Mouse (Mus musculus) thymus, adult 2 months (tissue): ENCODE measurements around the gene Rab33b. TPM values are rescaled to one million over a fixed set of nuclear protein-coding genes. Genes with fewer than 3 reads are reported as not detected.
A peak's percentile ranks its signal among the peaks of the same experiment; 100 is the strongest.
"Not testable (repeated sequence)": the region's sequence is repeated elsewhere in the genome, so short reads cannot be mapped to it uniquely, and the experiment has no call there.

Experiments used
- DNase-seq: peaks from one replicate; pipeline ENCODE4 v3.0.0; 2021
- H3K27ac ChIP-seq: fragments of 200-500 bp; 2 replicates; pipeline ENCODE4 v1.5.1; 2012; ENCODE audit warnings: low read length, control low read depth; ENCODE audit not compliant: control insufficient read depth, insufficient read depth
- H3K27me3 ChIP-seq: fragments of 200-500 bp; 2 replicates; pipeline ENCODE4 v1.6.1; 2012; ENCODE audit warnings: mild to moderate bottlenecking, low read length, moderate library complexity, mixed read lengths; ENCODE audit not compliant: control insufficient read depth, insufficient read depth
- H3K36me3 ChIP-seq: fragments of 200-500 bp; 2 replicates; pipeline ENCODE4 v1.6.1; 2012; ENCODE audit warnings: mild to moderate bottlenecking, low read length, moderate library complexity; ENCODE audit not compliant: control insufficient read depth, insufficient read depth
- H3K4me1 ChIP-seq: fragments of 200-500 bp; replicated peaks from 2 replicates; pipeline ENCODE4 v1.6.1; 2012; ENCODE audit warnings: low read length; ENCODE audit not compliant: control insufficient read depth, insufficient read depth
- H3K4me3 ChIP-seq: fragments of 200-500 bp; 2 replicates; pipeline ENCODE4 v1.5.1; 2012; ENCODE audit warnings: mild to moderate bottlenecking, low read length, control low read depth, moderate library complexity; ENCODE audit not compliant: control insufficient read depth, insufficient read depth
- CTCF ChIP-seq: fragments of 200-500 bp; IDR thresholded peaks from 2 replicates; pipeline ENCODE4 v1.5.1; 2012; ENCODE audit warnings: mild to moderate bottlenecking, control low read depth, low read length, moderate library complexity, borderline replicate concordance; ENCODE audit not compliant: control insufficient read depth, poor library complexity, insufficient read depth; ENCODE audit errors: extremely low read depth
- POLR2A ChIP-seq: fragments of 200-500 bp; IDR thresholded peaks from 2 replicates; pipeline ENCODE4 v1.6.1; 2012; ENCODE audit warnings: mild to moderate bottlenecking, low read length, control low read depth, moderate library complexity; ENCODE audit not compliant: control insufficient read depth, poor library complexity, insufficient read depth; ENCODE audit errors: extremely low read depth
- WGBS: fragments of 180-500 bp; shearing (Covaris S2); methylation state at CpG from one replicate; pipeline ENCODE4 v1.1.7; 2018; 5-methylcytosine and 5-hydroxymethylcytosine counted together
- polyA plus RNA-seq: library from polyadenylated mRNA; depleted of rRNA; stranded (reverse); fragments of >200 nt; gene quantifications from 2 replicates; pipeline ENCODE4 v1.2.3, GENCODE M21; 2012; rRNA removed

Rab33b gene
- polyA plus RNA-seq: 15.6 and 17.1 TPM in 2 replicates

- TF ChIP-seq POLR2A (peak; percentile 92), CTCF (peak; percentile 54; the same call in 1 of the 2 replicates)
- DNase-seq: peak; percentile 95
- no peaks in the 10 kb centered on the region for H3K27me3 ChIP-seq
Observed at GRCm38 (mm10) chr3:51483741-51484359, at the start of gene Rab33b. Gene Rab33b (plus strand): TSS chr3:51483920.

GRCm38 (mm10) chr3:51434364-51434763, 49.4 kb upstream of the Rab33b start:
- H3K27ac ChIP-seq, DNase-seq, H3K4me1 ChIP-seq, H3K27me3 ChIP-seq, H3K4me3 ChIP-seq: not testable (repeated sequence)
- 94% methylated on average over 5 of the region's 5 CpGs for WGBS
- H3K36me3 ChIP-seq: peaks cover 14% of the 10 kb centered on the region

More at GRCm38 (mm10) chr3:51483741-51484359, at the start of gene Rab33b:
- Histone ChIP-seq H3K4me1 (peaks cover 2% of the 10 kb centered on the region), H3K4me3 (peak within 1 kb of the TSS; percentile 74), H3K27ac (peak within 1 kb of the TSS; percentile 66), H3K36me3 (no peaks in the 10 kb centered on the region)
- under 1% methylated on average over 70 of the region's 70 CpGs for WGBS

DNA sequence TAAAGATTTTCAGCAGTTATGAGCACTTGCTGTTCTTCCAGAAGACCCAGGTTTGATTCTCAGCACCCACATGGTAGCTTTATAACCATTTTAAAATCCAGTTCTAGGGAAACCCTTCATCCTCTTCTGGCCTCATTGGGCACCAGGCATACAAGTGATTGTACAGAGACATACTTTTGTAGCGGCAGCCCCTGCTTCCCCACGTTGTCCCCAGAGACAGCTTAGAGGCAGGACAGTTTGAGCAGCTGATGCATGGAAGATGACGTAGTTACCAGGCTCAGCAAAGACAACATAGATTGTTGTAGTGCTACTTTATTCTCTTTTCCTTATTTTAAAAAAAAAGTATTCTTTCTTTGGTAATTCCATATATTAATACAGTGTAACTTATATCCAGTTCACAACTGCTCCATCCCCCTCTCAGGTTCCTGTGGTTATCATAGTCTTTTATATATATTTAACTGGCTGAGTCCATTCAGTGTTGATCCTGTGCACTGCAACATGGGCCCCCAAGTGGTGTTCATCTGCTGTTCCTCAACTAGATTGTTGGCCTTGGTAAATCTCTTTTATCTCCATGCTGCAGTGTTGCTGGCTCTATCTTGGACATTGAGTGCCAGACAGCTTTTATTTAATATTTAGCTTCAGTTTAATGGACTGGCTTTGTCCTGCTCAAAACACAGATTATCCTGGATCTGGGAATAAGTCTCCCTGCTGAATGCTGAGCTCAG, 48.7 kb upstream of the Rab33b start:
- DNase-seq: no peak
- TF ChIP-seq CTCF (no peak), POLR2A (no peak)
- Histone ChIP-seq H3K27ac (no peak overlapping the region), H3K27me3 (no peaks in the 10 kb centered on the region), H3K36me3 (peaks cover 19% of the 10 kb centered on the region), H3K4me3 (no peak overlapping the region), H3K4me1 (no peaks in the 10 kb centered on the region)
- 92% methylated on average over 3 of the region's 3 CpGs for WGBS

GRCm38 (mm10) chr3:51468530-51468929, 15.2 kb upstream of the Rab33b start:
- Histone ChIP-seq H3K4me3 (no peak overlapping the region), H3K4me1 (no peaks in the 10 kb centered on the region), H3K27me3 (no peaks in the 10 kb centered on the region), H3K27ac (no peak overlapping the region), H3K36me3 (peaks cover 87% of the 10 kb centered on the region)
- WGBS: 99% methylated on average over 2 of the region's 2 CpGs
- no peak for DNase-seq
- TF ChIP-seq POLR2A (no peak), CTCF (no peak)

DNA sequence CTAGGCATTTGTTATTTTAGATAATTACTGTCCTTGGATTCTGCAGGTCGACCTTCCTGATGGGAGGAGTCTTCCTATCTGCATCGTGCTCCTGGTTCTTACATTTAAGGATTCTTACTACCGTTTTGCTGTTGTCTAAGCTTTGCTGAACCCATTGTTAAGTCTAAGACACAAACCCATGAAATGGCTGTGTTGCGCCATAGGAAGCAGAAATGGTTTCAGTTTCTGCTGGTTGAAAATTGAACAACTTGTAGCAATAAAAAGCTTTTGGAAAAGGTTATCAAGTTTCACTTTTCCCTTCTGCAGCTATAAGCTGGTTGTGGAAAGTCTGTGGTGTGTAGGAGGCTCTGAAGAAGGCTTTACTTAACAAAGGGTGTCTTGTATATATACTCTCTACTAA, 8.0 kb upstream of the Rab33b start:
- H3K36me3 ChIP-seq: peaks cover 38% of the 10 kb centered on the region
- TF ChIP-seq POLR2A (no peak), CTCF (no peak)
- no peaks in the 10 kb centered on the region for H3K27me3 ChIP-seq
- 86% methylated on average over 4 of the region's 4 CpGs for WGBS
- H3K4me3 ChIP-seq: no peak overlapping the region
- H3K4me1 ChIP-seq: no peaks in the 10 kb centered on the region
- no peak overlapping the region for H3K27ac ChIP-seq
- no peak for DNase-seq

GRCm38 (mm10) chr3:51479893-51480292, 3.8 kb upstream of the Rab33b start:
- H3K27me3 ChIP-seq: no peaks in the 10 kb centered on the region
- TF ChIP-seq POLR2A (no peak), CTCF (no peak)
- no peaks in the 10 kb centered on the region for H3K36me3 ChIP-seq
- no peak overlapping the region for H3K4me3 ChIP-seq
- H3K4me1 ChIP-seq: peaks cover 2% of the 10 kb centered on the region
- no peak overlapping the region for H3K27ac ChIP-seq
- no peak for DNase-seq
- WGBS: 74% methylated on average over 2 of the region's 2 CpGs

- H3K4me1 ChIP-seq: peaks cover 2% of the 10 kb centered on the region
- H3K36me3 ChIP-seq: no peaks in the 10 kb centered on the region
- H3K27me3 ChIP-seq: no peaks in the 10 kb centered on the region
- DNase-seq: peak; percentile 55
- no peak overlapping the region for H3K4me3 ChIP-seq
- no peak for TF ChIP-seq POLR2A
- no peak overlapping the region for H3K27ac ChIP-seq
Observed at GRCm38 (mm10) chr3:51481059-51481458, 2.7 kb upstream of the Rab33b start.
